Mouse (Mus musculus) bone marrow, adult 2 months (tissue): ENCODE measurements around the gene Prdm12.

Experiments
- CTCF ChIP-seq: fragments of 200-500 bp; IDR thresholded peaks from 2 replicates; pipeline ENCODE4 v1.5.1; 2011; ENCODE audit warnings: low read length, control low read depth; ENCODE audit not compliant: control insufficient read depth, insufficient read depth
- POLR2A ChIP-seq: fragments of 200-500 bp; IDR thresholded peaks from 2 replicates; pipeline ENCODE4 v1.6.1; 2011; ENCODE audit warnings: low read depth, mild to moderate bottlenecking, control low read depth, low read length, borderline replicate concordance; ENCODE audit not compliant: control insufficient read depth

GRCm38 (mm10) chr2:31637311-31637710, 2.5 kb upstream of the Prdm12 start:
- no peak for TF ChIP-seq CTCF
- no peak for TF ChIP-seq POLR2A
